Mouse (Mus musculus): ENCODE results near the gene Rangap1.

Rangap1 gene

GRCm38 (mm10) chr15:81697847-81698246, 47.5 kb downstream of the Rangap1 start:
- DNase-seq (ENCODE audit: inconsistent age in 2 of 2, low spot score in 1 of 2) = peak in 1 of 2 experiments; percentile 64

DNA sequence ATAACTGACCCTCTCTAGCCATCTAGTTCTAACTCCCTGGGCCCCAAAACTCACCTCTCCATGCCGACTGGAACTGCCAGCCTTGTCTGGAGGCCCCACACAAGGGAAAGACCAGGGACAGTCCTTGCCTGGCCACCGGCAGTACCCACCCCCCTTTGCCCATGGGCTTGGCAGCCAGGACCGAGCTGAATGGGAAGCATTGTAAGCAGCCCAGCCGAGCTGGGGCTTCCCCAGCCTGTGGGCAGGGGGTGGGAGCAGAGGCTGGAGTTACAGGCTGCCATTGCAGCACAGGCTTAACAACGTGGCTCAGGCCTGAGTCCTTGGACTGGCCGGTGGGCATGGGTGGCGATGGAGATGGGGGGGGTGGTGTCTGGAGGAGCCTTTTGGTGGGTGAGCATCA, 48.2 kb downstream of the Rangap1 start, which contains the start of gene Chadl:
Chadl (minus strand) TSS at position 113 of the 400 bp plus-strand sequence.
- no peak for DNase-seq (ENCODE audit: inconsistent age in 2 of 2, low spot score in 1 of 2)

GRCm38 (mm10) chr15:81694891-81695290, 50.4 kb downstream of the Rangap1 start:
- DNase-seq (ENCODE audit: inconsistent age in 2 of 2, low spot score in 1 of 2) = no peak

GRCm38 (mm10) chr15:81693967-81694881, 51.1 kb downstream of the Rangap1 start:
- peak; percentile 90 to 95 for DNase-seq (ENCODE audit: inconsistent age in 2 of 2, low spot score in 1 of 2)

- DNase-seq (ENCODE audit: inconsistent age in 2 of 2, low spot score in 1 of 2) = no peak
These were observed 51.9 kb downstream of the Rangap1 start for GRCm38 (mm10) chr15:81693366-81693966.

DNA sequence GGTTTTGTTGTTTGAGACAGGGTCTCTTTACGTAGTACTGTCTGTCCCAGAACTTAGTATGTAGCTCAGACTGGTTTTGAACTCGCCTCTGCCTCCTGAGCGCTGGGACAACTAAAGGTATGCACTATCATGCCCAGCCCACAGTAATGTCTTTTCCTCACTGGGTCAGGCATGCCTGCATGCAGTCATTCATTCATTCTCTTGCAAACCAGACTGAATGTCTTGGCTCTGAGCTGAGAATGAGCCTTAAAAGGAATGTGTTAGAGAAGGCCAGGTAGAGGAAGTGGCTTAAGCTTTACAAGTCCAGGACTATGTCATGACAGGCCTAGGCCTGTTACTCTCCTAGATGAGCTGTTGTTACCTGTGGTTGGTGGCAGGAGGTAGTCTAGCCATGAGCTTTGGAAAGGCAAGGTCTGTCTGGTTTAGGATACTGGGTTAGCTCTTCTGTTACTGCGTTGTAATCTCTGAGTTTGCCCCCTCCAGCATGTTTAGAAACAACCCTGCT, 65.0 kb downstream of the Rangap1 start:
- no peak for DNase-seq (ENCODE audit: inconsistent age in 2 of 2, low spot score in 1 of 2)

DNA sequence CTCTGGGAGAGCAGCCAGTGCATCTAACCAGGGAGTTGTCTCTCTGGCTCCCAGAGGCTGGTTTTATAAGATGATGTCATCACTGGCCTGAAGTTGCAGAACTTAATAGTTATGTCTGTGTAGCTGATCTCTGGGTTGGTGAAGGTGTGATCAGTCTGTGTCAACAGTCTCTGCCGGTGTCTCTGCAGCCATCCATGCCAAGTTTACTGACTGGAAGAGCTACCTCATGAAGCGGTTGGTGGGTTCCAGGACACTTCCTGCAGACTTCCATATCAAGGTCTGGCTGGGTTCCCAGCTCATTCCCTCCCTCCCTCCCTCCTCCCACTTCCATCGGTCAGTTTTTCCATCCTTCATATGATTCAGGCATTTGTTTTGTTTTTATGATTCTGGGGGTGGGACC, 68.7 kb downstream of the Rangap1 start:
- no peak for DNase-seq (ENCODE audit: inconsistent age in 2 of 2, low spot score in 1 of 2)

DNA sequence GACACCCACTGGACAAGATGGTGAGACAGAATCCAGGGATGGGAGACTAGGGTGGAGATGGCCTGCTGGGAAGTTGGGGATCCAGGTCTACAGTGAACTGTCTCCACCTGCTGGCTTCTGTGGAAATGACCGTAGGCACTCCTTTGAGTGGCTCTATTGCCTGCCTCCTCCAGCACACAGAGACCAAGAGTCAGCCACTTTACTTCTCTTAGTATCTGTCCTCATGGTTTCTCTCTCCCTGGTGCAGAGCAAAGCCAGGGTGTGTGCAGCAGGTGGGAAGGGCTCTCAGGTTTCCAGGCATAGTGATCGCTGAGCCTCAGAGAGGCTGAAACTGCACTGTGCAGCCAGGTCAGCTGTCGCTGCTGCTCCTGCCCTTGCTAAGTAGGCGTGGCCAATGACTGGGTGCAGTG, 75.1 kb downstream of the Rangap1 start:
- peak; percentile 36 to 73 for DNase-seq (ENCODE audit: inconsistent age in 2 of 2, low spot score in 1 of 2)

DNA sequence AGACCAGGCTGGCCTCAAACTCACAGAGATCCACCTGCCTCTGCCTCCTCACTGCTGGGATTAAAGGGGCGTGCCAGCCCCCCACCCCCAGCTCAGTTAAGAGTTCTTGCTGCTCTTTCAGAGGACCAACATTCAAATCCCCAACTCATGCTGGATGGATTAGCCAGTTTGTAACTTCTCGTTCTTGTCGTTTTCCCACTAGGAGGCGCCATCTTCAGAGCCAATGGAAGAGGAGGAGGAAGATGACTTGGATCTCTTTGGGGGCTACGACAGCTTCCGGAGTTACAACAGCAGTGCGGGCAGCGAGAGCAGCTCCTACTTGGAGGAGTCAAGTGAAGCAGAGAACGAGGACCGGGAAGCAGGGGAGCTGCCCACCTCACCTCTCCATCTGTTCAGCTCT, 78.4 kb downstream of the Rangap1 start:
- no peak for DNase-seq (ENCODE audit: inconsistent age in 2 of 2, low spot score in 1 of 2)

GRCm38 (mm10) chr15:81663697-81664561, 81.4 kb downstream of the Rangap1 start, which contains the start of gene L3mbtl2:
Gene L3mbtl2, plus strand, starts transcription at chr15:81663889.
- DNase-seq (ENCODE audit: inconsistent age in 2 of 2, low spot score in 1 of 2) = peak; percentile 94 to 96

GRCm38 (mm10) chr15:81663281-81663680, 82.0 kb downstream of the Rangap1 start:
- DNase-seq (ENCODE audit: inconsistent age in 2 of 2, low spot score in 1 of 2) = no peak

GRCm38 (mm10) chr15:81661701-81662100, 83.6 kb downstream of the Rangap1 start:
- no peak for DNase-seq (ENCODE audit: inconsistent age in 2 of 2, low spot score in 1 of 2)

Data from adrenal gland, adult (tissue).